Mouse (Mus musculus) retina, postnatal 1 day (tissue): ENCODE results near the gene Fndc7.

Source experiments
- DNase-seq: peaks from one replicate; pipeline ENCODE4 v3.0.0-alpha.2; 2012

The Fndc7 gene

DNA sequence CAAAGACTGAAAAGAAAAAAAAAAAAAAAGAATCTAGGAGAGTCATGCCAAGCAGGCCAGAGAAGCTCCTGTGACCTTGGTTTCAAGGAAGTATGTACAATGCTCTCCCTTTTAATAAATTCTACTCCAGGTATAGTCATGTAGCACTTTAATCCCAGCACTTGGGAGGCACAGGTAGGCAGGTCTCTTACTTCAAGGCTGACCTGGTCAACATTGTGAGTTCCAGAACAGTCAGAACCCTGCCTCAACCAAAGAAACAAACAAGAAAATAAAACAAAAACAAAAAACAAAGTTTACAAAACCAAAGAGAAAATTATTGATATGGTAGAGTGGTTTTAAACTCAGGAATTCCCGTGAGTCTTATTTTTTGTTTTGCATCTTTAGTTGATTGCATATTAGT is at the start of gene Fndc7:
TSS of gene Fndc7 (minus strand) at position 101 of the 400 bp plus-strand sequence.
- no peak for DNase-seq

GRCm38 (mm10) chr3:108939573-108939972 is 49.8 kb upstream of the Fndc7 start, which contains the start of gene Henmt1:
Gene Henmt1, plus strand, starts transcription at chr3:108939873.
- DNase-seq, result no peak

DNA sequence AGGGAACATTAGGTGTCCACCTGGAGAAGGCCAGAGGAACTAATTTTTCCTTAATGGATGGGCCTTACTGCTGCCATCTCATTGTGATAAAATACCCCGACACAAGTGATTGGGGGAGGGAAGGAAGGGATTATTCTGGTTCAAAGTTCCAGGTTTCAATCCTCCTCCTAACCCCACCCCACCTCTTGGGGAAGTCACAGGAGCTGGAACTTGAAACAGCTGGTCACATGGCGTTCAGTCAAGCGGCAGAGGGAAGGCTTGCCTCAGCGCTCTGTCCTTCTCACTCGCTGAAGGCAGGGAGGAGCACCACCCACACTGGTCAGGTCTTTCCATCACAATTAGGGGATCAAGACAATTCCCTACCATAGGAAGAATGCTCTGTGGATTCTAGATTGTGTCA is 48.9 kb upstream of the Fndc7 start:
- no peak for DNase-seq

DNA sequence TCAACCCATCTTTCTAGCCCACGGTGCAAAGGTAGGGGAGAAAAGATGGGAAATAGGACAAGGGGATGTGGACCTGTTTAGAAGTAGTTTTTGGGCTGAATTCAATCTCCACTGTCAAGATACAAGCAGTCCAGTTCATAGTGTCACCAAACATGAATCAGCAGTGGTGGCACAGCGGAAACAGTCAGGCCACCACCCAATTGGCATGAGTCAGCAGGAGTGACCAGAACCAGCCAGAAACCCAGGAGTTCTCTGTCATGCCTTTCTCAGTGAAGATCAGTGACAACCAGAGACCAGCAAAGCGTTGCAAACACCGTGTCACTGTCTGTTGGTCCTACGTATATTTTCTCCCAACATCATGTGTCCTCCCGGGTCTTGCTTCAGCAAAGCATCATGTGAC is 43.7 kb upstream of the Fndc7 start:
- no peak for DNase-seq

GRCm38 (mm10) chr3:108926308-108926707 is 36.5 kb upstream of the Fndc7 start:
- no peak for DNase-seq

DNA sequence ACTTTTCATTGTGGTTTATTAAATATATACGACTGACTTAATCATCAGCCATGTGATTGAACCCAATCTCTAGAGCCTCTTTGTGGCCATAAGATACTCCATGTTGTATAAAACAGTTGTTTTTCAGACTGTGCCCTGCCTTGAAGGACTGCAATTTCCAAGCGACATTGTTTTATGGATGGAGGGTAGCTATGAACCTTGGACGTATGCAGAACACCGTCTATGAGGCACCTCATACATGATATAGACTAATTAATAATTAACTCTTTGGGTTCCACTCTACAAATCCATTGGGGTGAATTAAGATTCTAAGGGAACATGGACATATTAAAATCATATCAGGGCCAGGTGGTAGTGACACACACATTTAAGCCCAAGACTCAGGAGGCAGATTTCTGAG is 35.9 kb upstream of the Fndc7 start:
- DNase-seq, result no peak

DNA sequence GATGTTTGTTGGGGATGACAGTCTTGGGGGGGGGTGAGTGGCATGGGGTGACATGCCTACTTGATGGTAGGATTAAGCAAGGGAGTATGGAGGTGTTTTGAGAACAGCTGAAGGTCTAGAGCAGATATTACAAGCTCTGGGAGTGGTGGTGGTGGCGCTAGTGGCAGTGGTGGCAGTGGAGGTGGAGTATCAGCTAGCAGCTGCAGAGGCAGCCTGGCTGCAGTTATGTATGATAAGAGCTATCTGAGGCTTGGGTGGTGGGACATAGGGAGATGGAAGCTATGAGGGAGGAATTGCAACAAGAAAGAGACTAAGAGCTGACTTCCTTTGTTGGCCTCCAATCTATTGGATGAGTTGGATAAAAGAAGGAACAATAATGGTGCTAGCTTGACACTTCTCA is 32.0 kb upstream of the Fndc7 start:
- no peak for DNase-seq

GRCm38 (mm10) chr3:108920442-108921070 is 30.7 kb upstream of the Fndc7 start:
- no peak for DNase-seq

DNA sequence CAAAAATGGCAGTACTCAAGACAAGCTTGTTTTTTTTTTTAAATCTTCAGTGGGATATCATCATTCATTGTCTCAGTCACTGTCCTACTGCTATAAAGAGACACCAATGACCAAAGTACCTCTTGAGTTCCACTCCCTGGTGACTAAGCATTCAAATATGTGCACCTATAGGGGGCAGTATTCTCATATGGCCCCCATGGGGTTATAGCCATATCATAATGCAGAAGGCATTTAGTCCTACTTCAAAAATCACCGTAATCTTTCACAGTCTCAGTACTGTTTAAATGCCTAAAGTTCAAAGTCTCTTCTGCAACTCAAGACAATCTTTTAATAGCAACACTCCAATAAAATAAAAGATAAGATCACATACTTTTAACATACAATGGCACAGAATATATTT is 29.0 kb upstream of the Fndc7 start:
- DNase-seq, result no peak

GRCm38 (mm10) chr3:108917986-108918385 is 28.2 kb upstream of the Fndc7 start:
- no peak for DNase-seq

GRCm38 (mm10) chr3:108916857-108917256 is 27.0 kb upstream of the Fndc7 start:
- DNase-seq, result no peak

- no peak for DNase-seq
These were observed 26.2 kb upstream of the Fndc7 start for GRCm38 (mm10) chr3:108915999-108916398.

DNA sequence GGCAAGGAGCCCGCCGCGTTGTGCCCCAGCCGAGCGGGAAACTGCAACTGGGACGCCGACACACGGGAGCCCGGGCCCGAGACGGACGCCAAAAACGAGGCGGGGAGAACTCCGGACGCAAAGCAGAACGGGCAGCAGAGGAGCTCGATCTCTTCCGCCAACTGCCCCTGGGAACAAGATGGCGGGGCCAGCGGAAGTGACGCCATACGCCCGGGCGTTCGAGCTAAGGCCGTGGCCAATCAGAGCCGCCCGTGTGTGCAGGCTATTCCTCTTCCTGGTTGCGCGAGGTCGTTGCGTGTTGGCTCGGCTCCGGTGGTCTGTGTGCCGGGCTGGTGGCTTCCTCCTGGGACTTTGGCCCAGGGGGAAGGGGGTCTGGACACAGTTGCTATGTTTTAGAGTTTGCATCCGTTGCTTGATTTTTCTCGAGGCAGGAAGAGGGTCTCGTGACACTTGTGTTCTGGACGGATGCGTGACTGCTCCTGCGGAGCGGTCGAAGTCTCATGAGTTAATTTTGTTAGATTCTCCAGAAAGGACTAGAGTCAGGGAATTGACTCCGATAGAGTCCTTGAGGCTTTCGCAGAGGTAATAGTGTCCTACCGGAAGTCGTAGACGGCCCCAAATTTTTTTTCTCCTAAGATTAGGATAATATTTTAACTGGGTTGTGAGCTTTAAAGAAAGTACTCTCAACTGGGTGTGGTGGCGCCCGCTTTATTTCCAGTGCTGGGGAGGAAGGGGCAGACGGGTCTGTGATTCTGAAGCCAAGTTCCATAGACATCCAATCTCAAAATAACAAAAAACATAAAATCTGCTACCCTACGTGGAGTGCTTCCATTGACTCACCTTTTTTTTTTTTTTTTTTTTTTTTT is 22.0 kb upstream of the Fndc7 start, which contains the start of gene Prpf38b:
TSS of gene Prpf38b (minus strand) at position 180 of the 866 bp plus-strand sequence.
- DNase-seq, result peak; percentile 98

GRCm38 (mm10) chr3:108911081-108911547 is 21.3 kb upstream of the Fndc7 start:
- DNase-seq, result peak; percentile 82

GRCm38 (mm10) chr3:108910303-108911080 is 20.7 kb upstream of the Fndc7 start:
- DNase-seq, result peak; percentile 22

- DNase-seq, result no peak
These were observed 13.1 kb upstream of the Fndc7 start for GRCm38 (mm10) chr3:108902934-108903333.

DNA sequence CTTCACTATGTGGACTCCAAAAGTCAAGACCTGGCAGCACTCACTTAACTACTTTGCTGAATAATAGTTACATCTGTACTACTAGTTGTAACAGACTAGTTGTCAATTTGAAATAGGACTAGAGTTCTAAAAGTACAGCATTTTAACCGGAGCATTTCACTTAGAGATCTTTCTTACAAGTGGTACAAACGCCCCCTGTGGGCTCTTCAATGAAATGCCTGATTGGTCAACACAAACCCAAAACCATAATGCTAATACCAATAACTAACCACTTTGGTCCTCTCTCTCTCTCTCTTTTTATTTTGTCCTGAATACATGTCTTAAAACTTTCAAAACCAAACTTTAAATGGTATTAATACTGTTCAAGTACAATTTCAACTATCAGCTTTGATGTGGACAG is 12.2 kb upstream of the Fndc7 start:
- no peak for DNase-seq

GRCm38 (mm10) chr3:108900681-108901080 is 10.9 kb upstream of the Fndc7 start:
- DNase-seq, result no peak

DNA sequence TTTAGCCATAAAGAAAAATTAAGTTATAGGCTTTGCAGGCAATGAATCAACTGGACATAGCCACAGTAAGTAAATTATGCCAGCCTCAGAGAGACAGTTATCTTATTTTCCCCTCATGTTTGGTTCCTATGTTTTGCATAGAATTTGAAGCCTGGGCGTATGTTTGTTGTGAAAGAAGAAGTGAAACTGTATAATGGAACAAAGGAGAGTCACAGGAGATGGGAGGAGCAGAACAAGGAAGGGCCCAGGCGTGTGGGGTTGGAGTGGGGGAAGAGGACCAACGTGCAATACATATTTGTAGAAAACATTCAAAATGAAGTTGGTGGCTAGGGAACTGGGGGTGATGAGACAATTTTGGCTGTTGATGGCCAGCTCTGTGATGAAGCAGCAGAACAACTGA is 10.3 kb upstream of the Fndc7 start:
- DNase-seq, result no peak

DNA sequence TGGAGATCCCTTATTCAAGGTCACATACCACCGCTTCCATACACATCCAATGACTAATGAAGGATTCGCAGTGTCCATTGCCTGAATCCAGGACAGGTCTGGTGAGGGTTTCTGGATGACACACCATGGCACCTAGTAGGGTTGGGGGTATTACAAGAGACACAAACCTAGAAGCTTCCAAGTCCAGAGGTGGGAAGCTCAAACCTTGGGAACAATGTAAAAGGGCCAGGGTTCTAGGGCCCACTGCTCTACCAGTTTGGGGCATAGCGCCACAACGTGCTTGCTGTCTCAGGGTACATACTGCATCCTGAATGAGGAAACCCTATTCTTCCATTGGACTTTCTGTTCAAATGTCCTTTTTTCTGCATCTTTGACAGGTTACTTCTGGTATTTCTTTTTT is 8.8 kb upstream of the Fndc7 start:
- DNase-seq, result no peak

- DNase-seq, result no peak
These were observed 3.1 kb upstream of the Fndc7 start for GRCm38 (mm10) chr3:108892914-108893313.

- no peak for DNase-seq
These were observed 2.3 kb upstream of the Fndc7 start for GRCm38 (mm10) chr3:108892080-108892479.

DNA sequence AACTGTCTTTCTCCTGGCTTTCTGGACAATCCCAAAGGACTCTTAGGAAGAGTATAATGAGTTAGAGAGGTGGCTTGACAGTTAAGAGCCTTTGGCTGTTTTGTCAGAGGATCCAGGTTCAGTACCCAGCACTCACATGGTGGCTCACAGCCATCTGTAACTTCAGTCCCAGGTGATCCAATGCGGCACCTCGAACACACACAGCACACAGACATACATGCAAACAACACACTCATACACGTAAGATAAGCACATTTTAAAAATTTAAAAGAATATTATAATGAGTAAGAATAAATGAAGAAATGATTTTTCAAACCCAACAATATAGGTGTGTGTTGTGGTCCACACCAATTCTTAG is 2.2 kb downstream of the Fndc7 start:
- no peak for DNase-seq
